Mouse (Mus musculus) mesoderm, embryonic 11.5 days (tissue): Measurements from ENCODE around the gene B4galt1.

Experiments
- DNase-seq: peaks from one replicate; pipeline ENCODE4 v3.0.0-alpha.2; 2012; ENCODE audit warnings: low read depth, low spot score

Gene B4galt1

DNA sequence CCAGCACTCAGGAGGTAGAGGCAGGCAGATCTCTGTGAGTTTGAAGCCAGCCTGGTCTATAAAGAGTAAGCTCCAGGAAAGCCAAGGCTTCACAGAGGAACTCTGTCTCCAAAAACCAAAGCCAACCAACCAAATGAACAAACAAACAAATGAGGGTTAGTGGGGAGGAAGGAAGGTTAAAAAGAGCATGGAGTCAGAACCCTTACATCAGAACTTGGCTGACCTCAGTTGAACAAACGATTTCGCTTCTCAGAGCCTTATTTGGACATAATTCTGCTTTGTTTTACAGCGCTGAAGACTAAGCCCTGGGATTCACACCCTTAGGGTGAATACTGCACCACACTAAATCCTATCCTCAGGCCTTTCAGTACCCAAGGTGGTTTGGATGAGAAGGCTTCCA is 18.3 kb upstream of the B4galt1 start:
- no peak for DNase-seq

DNA sequence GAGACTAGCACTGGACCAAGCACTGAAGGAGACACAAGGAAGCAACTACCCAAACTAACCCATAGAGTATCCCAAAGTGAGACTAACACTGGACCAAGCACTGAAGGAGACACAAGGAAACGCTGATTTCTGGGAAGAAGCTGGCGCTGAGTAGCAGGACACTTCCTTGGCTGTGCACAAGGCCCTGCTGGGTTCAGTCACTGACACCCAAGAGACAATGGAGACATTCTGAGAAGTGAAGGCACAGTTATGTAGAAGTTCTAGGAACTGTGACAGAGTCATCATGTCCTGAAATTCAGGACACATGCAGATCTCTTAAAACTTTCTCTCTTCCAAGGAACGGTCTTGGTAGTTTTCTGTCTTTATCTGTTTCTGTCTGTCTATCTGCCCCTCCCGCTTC is 16.4 kb upstream of the B4galt1 start:
- DNase-seq: no peak

DNA sequence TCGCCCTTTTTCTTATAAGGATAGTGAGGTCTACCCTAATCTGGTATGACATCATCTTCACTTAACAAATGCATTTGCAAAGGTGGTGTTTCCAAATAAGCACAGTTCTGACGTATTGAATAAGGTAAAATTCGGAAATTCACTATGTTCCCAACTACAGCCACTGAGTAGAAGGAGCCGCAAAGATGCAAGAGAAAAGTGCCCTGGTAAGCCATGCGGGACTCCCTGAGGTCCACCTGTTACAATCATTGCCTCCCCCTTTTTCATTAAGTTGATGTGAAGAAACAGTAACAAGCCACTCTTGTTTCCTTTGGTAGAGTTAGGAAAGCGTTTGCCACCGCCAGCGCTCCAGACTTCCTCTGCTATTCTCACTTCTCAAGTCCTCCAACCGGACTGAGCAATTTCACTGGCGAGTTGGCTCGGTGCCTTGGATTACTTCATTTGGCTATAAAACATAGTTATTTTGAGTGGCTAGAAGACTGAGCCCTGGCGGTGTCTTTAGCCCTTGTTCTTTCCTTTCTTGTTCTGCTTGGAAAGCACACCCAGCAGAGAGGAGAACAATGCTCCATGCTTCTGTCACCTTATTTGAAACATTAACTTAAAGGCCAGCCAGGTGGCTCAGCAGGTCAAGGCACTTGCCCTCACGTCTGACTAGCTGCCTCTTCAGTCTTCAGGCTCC is 14.9 kb upstream of the B4galt1 start:
- DNase-seq: no peak

DNA sequence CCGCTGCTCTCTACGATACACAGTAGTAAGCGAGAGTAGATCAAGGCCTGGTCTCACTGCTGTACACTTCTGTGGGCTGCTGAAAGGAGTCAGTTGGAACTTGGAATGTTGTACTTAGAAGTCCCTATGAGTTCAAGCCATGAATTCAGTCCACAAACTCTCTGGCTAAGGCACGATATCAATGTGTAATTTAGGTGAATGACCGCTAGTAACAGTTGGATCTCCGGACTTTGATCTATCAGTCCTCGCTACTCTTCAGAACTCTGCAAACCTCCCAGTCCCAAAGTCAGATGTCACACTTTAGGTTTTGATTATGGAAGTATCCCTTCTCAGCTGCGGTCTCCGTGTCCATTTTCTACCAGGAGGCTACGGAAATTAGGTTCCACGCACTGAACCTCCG is 10.6 kb upstream of the B4galt1 start:
- no peak for DNase-seq

DNA sequence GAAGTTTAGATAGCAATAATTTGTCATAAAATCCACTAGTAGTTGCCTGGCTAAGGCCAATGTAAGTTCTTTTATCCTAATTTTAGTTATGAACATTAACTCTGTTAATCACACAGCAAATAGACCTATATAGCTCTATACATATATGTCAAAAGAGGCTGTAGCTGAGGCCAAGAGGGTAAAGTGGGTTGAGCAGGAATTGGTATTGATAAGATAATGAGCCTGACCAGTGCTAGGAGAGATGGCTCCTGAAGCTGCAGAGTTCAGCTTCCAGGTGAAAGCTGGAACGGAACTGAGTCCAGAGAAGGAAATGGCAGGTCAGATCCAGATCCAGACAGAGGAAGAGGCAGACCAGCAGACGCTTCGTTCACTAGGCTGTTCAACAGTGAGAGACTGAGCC is 9.5 kb upstream of the B4galt1 start:
- no peak for DNase-seq

DNA sequence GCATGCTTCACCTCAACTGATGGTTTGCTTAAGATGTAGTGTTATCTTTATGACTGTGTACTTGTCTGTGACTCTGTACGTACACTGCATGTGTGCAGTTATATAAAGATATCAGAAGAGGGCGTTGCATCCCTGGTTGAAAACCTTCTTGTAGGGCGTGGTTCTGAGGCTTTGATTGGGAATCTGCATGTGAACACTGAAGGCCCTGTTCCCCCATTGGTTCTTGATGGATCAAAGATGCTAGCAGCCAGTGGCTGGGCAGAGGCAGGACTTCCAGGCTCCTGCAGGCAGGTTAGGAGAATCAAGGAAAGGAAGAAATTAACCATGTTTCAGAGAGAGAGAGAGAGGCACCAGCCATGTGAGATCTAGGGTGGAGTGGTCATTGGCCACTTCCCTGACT is 7.3 kb upstream of the B4galt1 start:
- DNase-seq: no peak

DNA sequence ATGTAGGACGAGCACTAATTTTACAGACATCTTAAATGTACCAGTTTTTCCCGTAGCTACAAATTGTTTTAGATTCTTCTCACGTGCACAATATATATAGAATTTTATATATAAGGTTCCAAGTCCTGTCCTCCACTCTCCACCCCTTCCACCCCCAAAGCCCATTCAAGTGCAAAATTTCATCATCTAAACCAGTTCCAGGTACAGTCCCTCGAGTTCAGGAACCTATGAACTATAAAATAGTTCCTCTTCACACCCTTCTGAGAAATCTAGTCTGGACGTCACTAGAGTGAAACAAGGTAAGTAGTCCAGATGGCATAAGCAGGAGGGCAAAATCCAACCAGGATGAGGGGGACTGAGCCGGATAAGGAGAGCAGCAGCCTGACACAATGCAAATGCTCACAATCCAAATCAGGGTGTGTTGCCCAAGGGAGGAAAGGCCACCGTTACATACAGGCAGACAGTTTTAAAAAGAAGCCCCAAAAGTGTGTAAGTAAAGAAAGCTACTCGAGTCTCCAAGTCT is 4.1 kb upstream of the B4galt1 start:
- DNase-seq: no peak

DNA sequence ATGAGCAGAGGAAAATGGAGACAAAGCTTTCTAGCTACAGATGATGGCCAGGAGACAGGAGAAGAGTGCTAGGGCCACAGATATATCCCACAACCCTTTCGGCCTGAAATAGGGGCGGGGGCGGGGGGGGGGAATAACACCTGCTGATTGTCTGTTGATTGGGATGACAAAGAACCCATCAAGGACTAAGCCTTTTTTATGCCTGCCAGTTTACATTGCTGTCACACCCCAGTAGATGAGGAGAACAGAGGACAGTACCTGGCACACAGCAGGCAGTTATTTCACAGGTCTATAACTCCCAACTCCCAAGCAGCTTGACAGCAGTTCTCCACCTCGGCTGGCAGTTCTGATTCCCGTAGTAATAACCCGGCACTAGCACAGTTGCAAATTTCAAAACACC is 2.8 kb upstream of the B4galt1 start:
- DNase-seq: no peak

DNA sequence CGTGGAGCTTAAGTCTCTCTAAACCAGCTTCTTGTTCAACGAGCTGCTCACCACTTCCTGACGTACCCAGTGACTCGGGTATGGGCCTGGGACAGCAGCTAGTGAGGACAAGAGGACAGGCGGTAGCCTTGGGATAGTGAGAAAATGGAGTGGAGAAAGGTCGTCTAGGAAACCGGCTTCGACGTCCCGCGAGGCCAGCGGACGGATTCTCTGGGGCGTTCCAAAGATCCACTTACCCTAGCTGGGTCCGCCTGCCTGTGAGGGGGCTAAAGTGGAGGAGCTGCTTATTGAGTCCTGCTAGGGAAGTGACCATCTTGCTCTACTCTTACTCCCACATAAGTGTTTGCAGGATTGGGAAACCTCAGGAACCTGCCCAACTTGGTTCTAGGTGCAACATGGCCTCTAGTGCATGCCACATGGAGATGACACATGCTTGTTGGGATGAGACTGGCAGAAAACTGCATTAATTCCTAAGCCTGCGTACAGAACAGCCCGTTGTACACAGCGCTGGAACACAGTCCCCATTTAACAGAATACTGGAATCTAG is 655 bp upstream of the B4galt1 start:
- DNase-seq: no peak

DNA sequence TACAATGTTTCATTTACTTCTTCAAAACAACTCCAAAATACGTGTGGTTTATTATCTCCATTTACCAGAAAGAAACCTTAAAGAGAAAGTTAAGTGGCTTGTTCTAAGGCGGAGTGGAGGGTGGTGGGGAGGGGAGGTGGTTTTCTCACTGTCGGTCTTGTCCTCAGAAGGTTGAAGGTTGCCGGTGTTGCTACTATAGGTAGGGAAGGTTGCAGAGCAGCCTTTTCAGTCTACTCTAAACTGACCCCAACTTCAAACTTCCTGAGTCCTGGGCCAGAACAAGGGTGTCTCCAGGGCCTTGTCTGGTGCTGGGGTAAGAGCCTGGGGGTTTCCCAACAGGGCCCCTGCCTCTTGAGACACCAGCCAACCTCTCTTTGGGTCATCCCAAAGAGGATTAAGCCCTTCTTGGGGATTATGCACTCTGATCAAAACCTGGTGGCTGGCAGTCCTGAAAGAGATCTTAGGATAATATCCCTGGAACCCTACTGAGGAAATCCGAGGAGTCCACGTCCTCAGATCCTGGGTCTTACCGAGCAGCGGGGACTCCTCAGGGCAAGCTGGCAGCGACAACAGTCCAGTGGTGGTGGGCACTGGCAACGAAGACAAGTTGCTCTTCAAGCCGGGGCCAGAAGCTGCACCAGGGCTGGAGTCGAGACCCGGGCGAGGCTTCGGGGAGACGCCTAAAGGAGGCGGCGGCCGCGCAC is 792 bp downstream of the B4galt1 start:
- DNase-seq: no peak

DNA sequence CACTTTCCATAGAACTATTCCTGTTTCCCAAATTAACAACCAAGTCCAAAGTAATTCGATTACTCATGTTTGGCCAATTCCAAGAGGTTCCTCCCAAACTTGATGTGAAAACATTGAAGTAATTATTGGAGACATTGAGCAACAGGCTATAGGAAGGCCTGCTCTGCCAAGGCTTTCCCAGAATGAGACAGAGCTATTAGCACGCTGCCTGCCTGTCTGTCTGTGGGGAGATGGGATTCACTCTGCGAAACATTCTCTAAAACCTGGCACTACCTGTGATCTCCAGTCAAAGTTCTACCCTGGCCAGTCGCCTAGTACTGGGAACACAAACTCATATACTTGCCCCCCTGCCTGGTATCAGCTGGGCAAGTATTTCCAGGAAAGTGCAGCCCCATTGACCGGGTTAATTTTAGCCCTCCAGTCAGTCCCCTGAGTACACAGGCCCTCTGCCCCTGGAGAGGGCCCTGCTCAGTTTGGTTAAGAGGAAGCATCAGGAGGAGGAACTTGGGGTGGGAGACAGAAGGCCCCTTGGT is 1.5 kb downstream of the B4galt1 start:
- no peak for DNase-seq

DNA sequence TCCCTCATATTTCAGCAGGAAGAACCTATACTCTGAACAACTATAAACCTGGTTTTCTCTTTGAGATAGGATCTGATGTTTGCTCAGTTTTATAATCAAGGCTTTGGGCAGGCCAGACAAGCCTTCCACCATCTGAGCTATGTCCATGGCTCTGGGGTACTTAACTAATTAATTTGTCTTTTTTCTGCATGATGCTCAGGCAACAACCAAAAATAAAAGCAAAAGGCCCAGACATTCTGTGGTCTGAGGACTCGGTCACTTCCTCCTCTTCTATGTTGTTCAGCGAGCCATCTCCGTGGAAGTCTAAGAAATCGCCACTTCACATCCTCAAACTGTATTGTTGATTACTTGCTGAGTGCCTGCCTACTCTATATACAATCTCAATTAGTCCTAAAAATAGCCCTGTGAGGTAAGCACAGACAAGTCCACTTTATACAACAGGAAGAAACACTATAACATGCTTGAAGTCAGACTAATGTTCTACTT is 2.0 kb downstream of the B4galt1 start:
- DNase-seq: no peak

DNA sequence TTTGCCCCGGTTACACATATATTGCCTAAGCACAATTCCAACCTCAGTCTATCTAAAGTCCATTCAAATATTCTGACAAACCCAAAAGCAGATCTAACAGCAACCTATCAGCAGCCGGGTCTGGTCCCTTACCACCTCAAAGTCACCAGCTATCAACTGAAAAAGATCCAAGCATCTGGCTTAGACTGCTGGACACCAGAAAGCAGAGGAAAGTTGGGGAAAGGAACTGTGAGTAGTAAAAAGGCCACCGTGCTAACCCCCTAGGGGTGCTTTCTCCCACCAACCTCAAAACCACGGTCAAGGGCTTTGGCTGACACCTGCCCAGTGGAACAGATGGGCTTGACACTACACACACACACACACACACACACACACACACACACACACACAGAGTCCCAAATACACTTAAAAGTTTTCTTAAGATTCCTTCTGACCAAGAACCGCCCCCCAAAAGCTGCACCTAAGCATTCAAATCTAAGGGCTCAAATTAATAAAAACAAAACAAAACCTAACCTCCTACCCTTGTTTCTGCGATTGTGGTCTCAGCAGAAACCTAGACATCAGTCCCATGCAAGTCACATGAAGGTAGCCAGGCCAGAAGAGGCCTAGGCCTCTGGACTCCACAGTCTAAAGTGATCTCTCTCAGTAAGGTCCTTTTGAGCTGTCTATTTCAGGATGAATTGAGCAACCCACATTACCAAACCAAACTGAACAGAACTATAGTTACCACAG is 2.6 kb downstream of the B4galt1 start:
- DNase-seq: no peak

DNA sequence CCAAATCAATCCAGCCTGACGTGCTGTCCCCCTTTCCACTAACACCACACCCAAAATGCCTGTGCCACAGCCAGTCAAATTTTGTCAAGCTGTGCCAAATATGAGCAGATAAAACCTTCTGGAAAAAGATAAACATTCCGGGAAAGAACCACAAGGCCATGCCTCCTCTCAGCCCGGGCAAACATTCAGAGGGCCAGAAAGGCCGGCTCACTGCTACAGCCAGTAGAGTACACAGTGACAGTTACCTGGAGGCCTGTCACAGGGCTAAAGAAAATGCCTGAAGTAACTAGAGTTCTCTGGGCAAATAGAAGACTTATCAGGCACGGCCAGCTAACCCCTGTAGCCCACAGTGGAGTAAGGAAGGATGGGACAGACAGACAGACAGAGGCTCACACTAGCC is 3.2 kb downstream of the B4galt1 start:
- no peak for DNase-seq

DNA sequence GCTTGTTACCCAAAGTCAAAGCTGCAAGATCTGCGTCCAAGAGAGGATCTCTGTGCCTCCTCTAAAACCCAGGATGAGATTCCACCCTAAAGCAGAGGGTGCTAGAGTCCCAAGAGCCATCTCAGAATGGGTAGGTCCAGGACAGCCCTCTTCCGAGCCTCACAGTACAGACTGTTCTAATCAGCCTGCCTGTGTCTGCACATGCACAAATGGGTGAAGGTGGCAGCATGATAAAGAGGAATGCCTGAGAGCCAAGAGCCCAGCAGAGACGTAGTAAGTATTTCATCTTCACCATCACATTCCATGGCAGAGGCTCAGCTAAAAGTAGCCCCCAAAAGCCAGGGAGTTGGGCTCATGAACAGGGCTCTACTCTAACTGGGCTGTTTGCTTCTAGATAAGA is 4.3 kb downstream of the B4galt1 start:
- no peak for DNase-seq

DNA sequence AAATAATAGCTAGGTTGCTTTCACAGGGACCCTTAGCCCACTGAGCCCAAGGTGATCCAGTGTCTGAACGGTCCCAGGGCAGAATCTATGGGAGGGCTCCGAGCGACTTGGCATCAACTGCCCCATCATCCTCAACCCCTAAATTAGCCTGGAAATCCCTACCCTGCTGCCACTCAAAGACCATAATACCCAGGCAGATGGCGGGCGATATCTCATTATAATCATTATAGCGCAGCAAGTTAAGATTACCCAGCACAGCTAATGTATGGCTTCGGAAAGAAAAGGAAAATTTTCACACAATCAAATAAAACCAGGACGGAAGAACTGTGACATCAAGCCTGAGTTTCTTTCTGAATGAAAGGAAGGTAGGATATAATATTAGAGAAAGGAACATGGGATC is 5.6 kb downstream of the B4galt1 start:
- DNase-seq: no peak

DNA sequence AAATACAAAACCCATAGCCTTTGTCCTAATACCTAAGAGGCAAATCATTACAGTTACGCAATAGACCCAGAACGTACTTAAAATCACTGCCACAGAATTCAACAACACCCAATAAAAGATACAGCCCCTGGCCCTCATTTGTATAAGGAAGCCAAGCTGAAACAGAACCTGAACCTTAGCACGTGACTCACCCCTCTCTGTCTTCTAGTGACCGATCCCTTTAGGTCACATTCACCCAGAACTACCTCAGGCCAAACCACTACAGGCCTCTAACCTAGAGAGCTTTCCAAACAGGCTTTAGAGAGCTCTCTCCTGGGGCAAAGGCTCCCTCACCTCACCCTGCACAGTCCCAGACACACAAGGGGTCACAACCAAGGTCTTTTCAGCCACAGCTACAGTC is 6.6 kb downstream of the B4galt1 start:
- DNase-seq: no peak

DNA sequence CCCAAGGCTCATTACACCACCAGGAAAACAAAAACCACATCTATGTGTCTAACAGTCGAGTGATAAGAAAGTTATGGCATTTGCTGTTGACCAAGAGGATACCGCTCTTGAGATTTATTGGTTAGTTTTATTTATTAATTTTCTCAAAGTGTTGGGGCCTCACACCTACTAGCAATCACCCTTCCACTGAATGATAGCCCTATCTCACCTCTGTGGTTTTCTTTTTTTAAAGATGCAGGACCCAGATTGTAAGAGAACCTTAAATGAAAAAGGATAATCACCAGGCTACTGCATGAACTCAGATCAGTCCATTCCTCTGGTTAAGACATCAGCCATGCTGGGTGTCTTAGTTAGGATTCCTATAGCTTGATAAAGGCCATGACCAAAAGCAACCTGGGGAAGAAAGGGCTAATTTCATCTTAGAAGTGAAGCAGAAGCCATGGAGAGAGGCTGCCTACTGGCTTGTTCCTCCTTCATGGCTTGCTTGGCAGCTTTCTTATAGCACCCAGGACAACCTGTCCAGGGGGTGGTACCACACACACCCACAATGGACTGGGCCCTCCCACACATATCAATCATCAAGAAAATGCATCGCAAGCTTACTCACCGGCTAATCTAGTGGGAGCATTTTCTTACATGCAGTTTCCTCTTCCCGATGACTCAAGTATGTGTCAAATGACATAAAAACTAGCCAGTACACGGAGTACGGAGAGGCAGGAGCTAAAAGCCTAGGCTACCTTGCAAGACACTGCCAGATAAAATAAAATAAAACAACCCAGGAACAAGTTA is 7.5 kb downstream of the B4galt1 start:
- no peak for DNase-seq

DNA sequence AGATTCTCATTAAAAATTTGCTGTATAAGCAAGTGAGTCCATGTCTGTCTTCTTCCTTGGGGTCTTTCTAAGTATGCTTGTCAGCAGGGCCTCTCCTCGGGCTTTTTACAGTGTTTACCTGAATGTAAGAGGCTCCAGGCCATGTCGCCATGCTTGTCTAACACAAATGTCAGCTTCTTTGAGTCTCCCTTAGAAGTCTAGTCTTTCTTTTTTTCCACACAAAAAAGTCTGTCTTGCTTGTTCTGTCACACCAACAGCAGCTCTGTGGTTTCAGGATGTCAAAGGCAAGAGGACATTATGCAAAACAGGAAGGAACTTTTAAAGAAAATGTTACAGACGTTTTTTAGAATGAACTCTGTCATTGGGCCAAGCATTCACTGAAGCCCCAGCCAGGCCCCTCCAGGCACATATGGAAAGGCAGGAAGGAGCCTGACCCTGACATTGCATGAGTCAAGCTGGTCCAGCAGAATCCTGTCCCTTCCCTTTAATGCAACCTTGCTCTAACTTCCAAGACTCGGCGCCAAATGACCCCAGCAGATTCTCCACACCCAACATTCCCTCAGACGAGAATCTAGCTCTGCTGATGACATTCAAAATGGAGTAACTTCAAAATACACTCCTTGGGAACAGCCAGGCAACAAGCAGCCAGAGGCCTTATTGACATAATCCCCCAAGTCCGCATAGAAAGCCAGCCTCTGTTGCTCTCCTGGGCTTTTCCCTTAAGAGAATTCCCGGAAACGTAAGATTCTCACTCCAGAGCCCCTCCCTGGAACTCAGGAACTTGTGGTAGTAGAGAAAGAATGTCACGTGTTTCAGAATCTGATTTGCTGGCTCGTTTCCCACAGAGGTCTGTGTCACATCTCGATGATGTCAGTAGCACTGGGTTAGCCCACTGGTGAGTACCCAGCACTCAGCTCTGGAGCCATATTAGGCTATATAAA is 8.7 kb downstream of the B4galt1 start:
- DNase-seq: no peak

DNA sequence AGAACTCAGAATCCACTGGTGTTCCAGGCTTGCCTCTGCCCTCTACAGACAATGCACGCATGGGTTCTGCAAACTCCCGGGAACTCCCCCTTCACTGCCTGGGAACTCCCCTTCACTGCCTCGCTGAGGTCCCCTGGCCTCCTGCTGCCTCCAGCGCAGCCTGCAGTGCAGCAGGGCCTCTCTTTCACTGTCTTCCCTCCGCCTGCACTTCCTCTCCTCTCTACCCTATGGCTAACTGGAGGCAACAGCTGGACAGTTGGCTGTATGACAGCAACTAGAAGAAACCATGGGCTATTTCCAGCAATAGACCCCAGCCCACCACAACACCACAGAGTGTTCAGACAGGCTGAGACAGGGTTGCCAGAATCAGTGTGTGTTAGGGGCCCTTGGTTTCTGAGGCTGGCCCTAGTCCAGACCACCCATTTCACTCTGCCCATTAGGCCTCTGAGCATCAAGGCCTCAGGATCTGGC is 9.5 kb downstream of the B4galt1 start:
- no peak for DNase-seq
